Mouse (Mus musculus) C2C12 (cell line): Measurements from ENCODE around the gene Ppp1r12b.

Experiments
- CEBPB ChIP-seq: IDR thresholded peaks from one replicate; pipeline ENCODE4 v1.6.1; 2011; ENCODE audit warnings: low read depth, mild to moderate bottlenecking, control low read depth, moderate library complexity
- CTCF ChIP-seq: IDR thresholded peaks from one replicate; pipeline ENCODE4 v1.5.1; 2011; ENCODE audit not compliant: control insufficient read depth, insufficient read depth, insufficient read length
- MAX ChIP-seq: IDR thresholded peaks from one replicate; pipeline ENCODE4 v1.6.1; 2011; ENCODE audit warnings: mild to moderate bottlenecking, control low read depth
- MYOD1 ChIP-seq: IDR thresholded peaks from one replicate; pipeline ENCODE4 v1.6.1; 2011; ENCODE audit warnings: low read depth; ENCODE audit not compliant: control insufficient read depth, insufficient read length
- MYOG ChIP-seq: IDR thresholded peaks from one replicate; pipeline ENCODE4 v1.6.1; 2011; ENCODE audit not compliant: control insufficient read depth, insufficient read length; ENCODE audit errors: extremely low read depth
- USF1 ChIP-seq: IDR thresholded peaks from one replicate; pipeline ENCODE4 v1.6.1; 2011; ENCODE audit warnings: low read depth, mild to moderate bottlenecking, control low read depth, moderate library complexity

- TF ChIP-seq MAX (no peak), CTCF (no peak), USF1 (no peak), CEBPB (no peak), MYOD1 (no peak), MYOG (no peak)
These were observed 194.2 kb downstream of the Ppp1r12b start for GRCm38 (mm10) chr1:134761534-134761933.
